Mouse (Mus musculus) neural tube, embryonic 13.5 days (tissue): ENCODE measurements around the gene Tcp10c. TPM values are rescaled to one million over a fixed set of nuclear protein-coding genes. Genes with fewer than 3 reads are reported as not detected.

ENCODE experiments used
- polyA plus RNA-seq: library from polyadenylated mRNA; unstranded; fragments of >200 nt; fragmentation: Nextera tagmentation; extraction: Ambion mirVana; gene quantifications from 2 replicates; pipeline ENCODE4 v1.2.1, GENCODE M21; 2015

Gene Tcp10c
- polyA plus RNA-seq, 1 experiment from 2014 or later: 0.17 TPM

Other genes starting within 250 kb of the Tcp10c start
- not detected in 2 replicates for gene Unc93a, start 222.8 kb upstream of the Tcp10c start, polyA plus RNA-seq
- not detected in 2 replicates for gene Smok2a, start 133.4 kb upstream of the Tcp10c start, polyA plus RNA-seq
- gene Smok2b, start 124.3 kb upstream of the Tcp10c start, polyA plus RNA-seq: not detected in 2 replicates